Mouse (Mus musculus) stomach, embryonic 16.5 days (tissue): ENCODE measurements around the gene Ceacam3. TPM values are rescaled to one million over a fixed set of nuclear protein-coding genes. Genes with fewer than 3 reads are reported as not detected.
"Not testable (repeated sequence)": the region's sequence is repeated elsewhere in the genome, so short reads cannot be mapped to it uniquely, and the experiment has no call there.

Source experiments
- ATAC-seq: fragments of 200-750 bp; cut with Nextera tagmentation; 2 replicates; pipeline ENCODE4 v1.8.0; 2017; ENCODE audit warnings: moderate number of reproducible peaks, moderate TSS enrichment; ENCODE audit not compliant: insufficient read depth, low FRiP score
- H3K27ac ChIP-seq: fragments of 300-500 bp; sonication (generic); 2 replicates; pipeline ENCODE4 v1.5.1; 2014; ENCODE audit warnings: low read length
- H3K27me3 ChIP-seq: fragments of 300-500 bp; sonication (generic); 2 replicates; pipeline ENCODE4 v1.6.1; 2014; ENCODE audit warnings: low read length, control low read depth, mixed read lengths; ENCODE audit not compliant: control insufficient read depth, insufficient read depth
- H3K36me3 ChIP-seq: fragments of 300-500 bp; sonication (generic); 2 replicates; pipeline ENCODE4 v1.6.1; 2014; ENCODE audit warnings: low read length; ENCODE audit not compliant: control insufficient read depth, insufficient read depth
- H3K4me1 ChIP-seq: fragments of 300-500 bp; sonication (generic); 2 replicates; pipeline ENCODE4 v1.6.1; 2014; ENCODE audit warnings: low read length, control low read depth, mixed read lengths; ENCODE audit not compliant: control insufficient read depth, insufficient read depth
- H3K4me2 ChIP-seq: fragments of 300-500 bp; sonication (generic); 2 replicates; pipeline ENCODE4 v1.6.1; 2014; ENCODE audit warnings: low read depth, low read length, mixed read lengths
- H3K4me3 ChIP-seq: fragments of 300-500 bp; sonication (generic); replicated peaks from 2 replicates; pipeline ENCODE4 v1.5.1; 2014; ENCODE audit warnings: mild to moderate bottlenecking, low read length
- H3K9ac ChIP-seq: fragments of 300-500 bp; sonication (generic); 2 replicates; pipeline ENCODE4 v1.6.1; 2014; ENCODE audit warnings: low read length
- H3K9me3 ChIP-seq: fragments of 300-500 bp; sonication (generic); replicated peaks from 2 replicates; pipeline ENCODE4 v1.6.1; 2016; ENCODE audit warnings: low read length, control low read depth; ENCODE audit not compliant: control insufficient read depth
- WGBS: fragments of 180-500 bp; shearing (Covaris S2); extraction: QIAGEN DNeasy Blood & Tissue Kit; methylation state at CpG from one replicate; pipeline ENCODE4 v1.1.7; 2014; 5-methylcytosine and 5-hydroxymethylcytosine counted together
- polyA plus RNA-seq: library from polyadenylated mRNA; unstranded; fragments of >200 nt; fragmentation: Nextera tagmentation; extraction: Ambion mirVana; gene quantifications from 2 replicates; pipeline ENCODE4 v1.2.1, GENCODE M21; 2015

The Ceacam3 gene
- not detected in 2 replicates for polyA plus RNA-seq

DNA sequence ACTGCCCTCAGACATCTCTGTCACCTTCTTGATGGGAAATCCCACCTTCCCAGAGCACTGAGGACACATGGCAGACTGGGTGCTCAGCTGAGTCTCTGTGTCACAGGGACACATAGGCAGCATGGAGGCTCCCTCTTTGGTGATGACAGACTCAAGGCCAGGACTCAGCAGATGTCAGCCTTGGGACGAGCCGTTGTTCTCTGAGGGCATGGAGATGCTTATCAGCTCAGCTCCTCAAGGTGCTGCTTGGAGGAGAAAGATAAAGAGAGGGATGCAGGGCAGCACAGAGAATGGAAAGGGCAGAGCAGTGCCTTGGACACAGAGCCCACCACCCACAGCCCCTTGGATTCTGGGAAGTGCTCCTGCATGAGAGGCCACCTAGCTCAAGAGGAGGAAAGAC, at the start of gene Ceacam3:
Ceacam3 (plus strand) TSS at position 352 of the 400 bp plus-strand sequence.
- Histone ChIP-seq H3K36me3 (no peaks in the 10 kb centered on the region), H3K27me3 (no peaks in the 10 kb centered on the region), H3K9me3 (no peaks in the 10 kb centered on the region), H3K27ac (no peak within 1 kb of the TSS), H3K4me1 (no peaks in the 10 kb centered on the region), H3K9ac (no peak within 1 kb of the TSS), H3K4me3 (no peak within 1 kb of the TSS), H3K4me2 (no peak within 1 kb of the TSS)
- ATAC-seq: no peak
- 86% methylated on average over 2 of the region's 2 CpGs for WGBS

DNA sequence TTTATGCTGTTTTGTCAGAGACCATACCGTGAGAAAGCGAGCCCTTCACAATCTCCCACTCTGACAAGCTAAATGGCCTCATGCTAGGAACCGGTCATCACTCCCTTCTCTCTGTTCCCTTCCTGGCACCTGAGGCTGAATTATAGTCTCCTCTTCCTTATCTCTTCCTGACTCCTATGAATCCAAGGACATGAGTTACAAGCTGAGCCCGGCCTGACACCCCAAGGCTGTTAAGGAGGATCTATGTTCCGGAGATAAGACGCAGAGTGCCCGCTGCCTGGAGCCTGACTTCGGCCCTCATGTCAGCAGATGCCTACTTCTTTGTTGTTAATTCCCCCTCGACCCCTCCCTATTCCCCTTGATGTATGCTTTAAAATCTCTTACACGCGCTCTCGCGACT, 48.5 kb upstream of the Ceacam3 start:
- not testable (repeated sequence) for H3K4me2 ChIP-seq, H3K4me3 ChIP-seq, H3K9ac ChIP-seq, H3K27me3 ChIP-seq, H3K9me3 ChIP-seq, ATAC-seq, H3K4me1 ChIP-seq, H3K27ac ChIP-seq, H3K36me3 ChIP-seq
- WGBS: 84% methylated on average over 13 of the region's 13 CpGs

DNA sequence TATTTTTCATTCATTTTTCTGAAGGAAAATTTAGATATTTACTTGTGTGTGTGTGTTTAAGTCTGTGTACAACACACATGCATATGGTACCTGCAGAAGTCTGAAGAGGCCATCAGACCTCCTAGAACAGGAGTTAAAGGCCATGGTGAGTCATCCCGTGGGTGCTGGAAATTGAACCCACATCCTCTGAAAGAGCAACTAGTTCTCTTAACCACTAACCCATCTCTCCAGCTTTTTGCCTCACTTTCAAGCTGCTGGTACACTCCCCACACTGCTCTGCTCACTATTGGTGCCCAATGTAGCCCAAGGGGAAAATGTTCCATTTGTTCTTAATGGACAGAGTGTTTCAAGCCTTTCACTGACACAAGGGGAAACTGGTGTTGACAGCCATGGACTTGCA, 14.8 kb upstream of the Ceacam3 start:
- Histone ChIP-seq H3K27ac (no peak overlapping the region), H3K27me3 (no peaks in the 10 kb centered on the region), H3K9me3 (no peaks in the 10 kb centered on the region), H3K36me3 (no peaks in the 10 kb centered on the region), H3K4me1 (no peaks in the 10 kb centered on the region), H3K9ac (no peak overlapping the region), H3K4me2 (no peak overlapping the region), H3K4me3 (no peak overlapping the region)
- no peak for ATAC-seq
- WGBS: 77% methylated on average over 1 of the region's 1 CpGs

DNA sequence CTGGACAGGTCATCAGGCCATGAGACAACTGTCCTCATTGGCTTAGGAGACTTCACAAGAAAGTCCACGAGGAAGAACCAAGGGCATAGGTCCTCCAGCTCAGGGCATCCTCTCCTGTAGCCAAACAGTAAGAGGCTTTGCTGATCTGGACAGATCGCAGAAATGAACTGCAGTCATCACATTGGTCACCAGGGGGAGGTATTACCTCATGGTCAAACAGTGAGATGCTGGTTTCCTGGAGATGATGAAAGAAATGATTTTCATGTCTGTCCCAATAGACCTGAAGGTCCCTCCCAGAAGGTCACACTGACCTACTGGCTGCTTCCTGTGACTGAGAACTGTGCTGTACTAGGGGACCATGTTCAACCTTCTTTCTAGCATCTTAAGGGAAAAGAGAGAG, 5.6 kb downstream of the Ceacam3 start:
- WGBS: 31% methylated on average over 2 of the region's 2 CpGs
- no peak overlapping the region for H3K4me3 ChIP-seq
- no peak overlapping the region for H3K27ac ChIP-seq
- no peaks in the 10 kb centered on the region for H3K4me1 ChIP-seq
- no peaks in the 10 kb centered on the region for H3K9me3 ChIP-seq
- H3K4me2 ChIP-seq: no peak overlapping the region
- H3K9ac ChIP-seq: no peak overlapping the region
- no peak for ATAC-seq
- H3K27me3 ChIP-seq: no peaks in the 10 kb centered on the region
- no peaks in the 10 kb centered on the region for H3K36me3 ChIP-seq

DNA sequence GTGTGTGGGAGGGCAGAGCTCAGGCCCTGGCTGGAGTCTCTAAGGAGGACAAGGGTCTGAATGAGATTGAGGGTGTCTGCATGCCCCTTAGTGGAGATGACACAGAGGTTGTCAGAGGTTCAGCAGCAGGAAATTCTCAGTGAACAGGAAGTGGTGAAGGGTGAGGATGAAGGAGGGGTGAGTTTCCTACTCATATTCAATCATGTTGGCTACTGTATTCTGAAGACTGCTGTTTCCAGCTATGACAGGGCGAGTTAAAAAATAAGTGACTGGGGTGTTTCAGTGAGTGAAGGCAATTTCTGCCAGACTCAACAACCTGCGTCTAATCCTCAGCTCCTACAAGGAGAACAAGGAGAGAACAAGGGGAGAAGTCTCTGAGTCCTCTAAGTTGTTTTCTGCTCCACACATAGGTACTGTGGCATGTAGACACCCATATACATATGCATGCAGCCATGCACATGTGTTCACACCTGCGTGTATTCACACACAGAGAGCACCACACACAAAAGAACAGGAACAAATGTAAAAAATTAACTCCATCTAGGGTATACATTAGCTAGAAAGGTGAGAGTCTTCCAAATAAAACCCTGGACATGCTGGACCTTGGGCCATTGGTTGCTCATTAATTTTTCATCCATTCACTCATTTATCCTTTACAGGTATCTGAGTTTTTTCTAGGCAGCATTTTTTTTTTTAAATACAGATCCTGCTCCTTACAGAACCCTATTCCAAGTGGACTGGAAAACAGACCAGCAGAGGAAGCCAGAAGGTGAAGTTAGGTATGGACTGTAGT, 7.0 kb downstream of the Ceacam3 start:
- no peaks in the 10 kb centered on the region for H3K9me3 ChIP-seq
- no peaks in the 10 kb centered on the region for H3K36me3 ChIP-seq
- H3K27me3 ChIP-seq: no peaks in the 10 kb centered on the region
- WGBS: 60% methylated on average over 3 of the region's 3 CpGs
- no peak overlapping the region for H3K27ac ChIP-seq
- no peak overlapping the region for H3K4me2 ChIP-seq
- H3K4me3 ChIP-seq: no peak overlapping the region
- no peaks in the 10 kb centered on the region for H3K4me1 ChIP-seq
- H3K9ac ChIP-seq: no peak overlapping the region
- no peak for ATAC-seq

DNA sequence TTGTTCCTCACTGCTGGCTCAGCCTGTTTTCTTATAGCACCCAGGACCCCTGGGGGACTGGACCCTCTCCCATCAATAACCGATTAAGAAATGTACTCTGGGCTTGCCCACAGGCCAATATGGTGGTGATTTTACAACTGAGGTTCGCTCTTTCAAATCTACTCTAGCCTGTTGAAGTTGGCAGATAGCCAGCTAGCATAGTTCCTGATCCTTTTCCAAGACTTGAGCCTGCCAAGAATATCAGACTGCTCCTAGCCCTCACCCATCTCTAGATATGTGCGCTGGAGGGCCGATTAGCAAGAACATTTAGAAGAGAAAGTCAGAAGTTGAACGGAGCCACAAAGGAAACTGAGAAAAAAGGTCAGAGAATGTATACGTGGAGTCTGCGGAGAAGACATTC, 8.9 kb downstream of the Ceacam3 start:
- no peak for ATAC-seq
- Histone ChIP-seq H3K4me1 (no peaks in the 10 kb centered on the region), H3K36me3 (no peaks in the 10 kb centered on the region), H3K27ac (no peak overlapping the region), H3K4me3 (no peak overlapping the region), H3K27me3 (no peaks in the 10 kb centered on the region), H3K9me3 (no peaks in the 10 kb centered on the region), H3K4me2 (no peak overlapping the region), H3K9ac (no peak overlapping the region)
- whole genome bisulfite sequencing: 74% methylated on average over 7 of the region's 7 CpGs

DNA sequence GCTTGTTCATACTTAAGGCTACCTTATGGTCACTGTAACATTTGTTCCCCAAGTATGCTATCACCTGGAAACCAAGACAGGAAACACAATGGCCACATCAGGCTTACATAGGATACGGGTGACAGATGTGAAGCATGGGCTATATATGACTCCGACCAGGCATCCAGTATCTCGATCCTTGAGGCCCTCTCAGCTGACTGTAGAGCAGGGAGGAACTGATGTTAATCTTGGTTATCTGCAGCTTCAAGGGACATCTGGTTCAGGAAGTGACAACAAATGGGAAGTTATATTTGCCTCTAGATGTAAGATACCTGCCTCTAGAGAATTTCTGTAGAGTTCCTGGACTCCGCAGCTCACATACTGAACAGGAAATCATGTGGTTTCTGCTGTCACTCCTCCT, 21.7 kb downstream of the Ceacam3 start:
- H3K9ac ChIP-seq: no peak overlapping the region
- H3K9me3 ChIP-seq: no peaks in the 10 kb centered on the region
- ATAC-seq: no peak
- no peaks in the 10 kb centered on the region for H3K36me3 ChIP-seq
- WGBS: 84% methylated on average over 4 of the region's 4 CpGs
- H3K27ac ChIP-seq: no peak overlapping the region
- H3K27me3 ChIP-seq: no peaks in the 10 kb centered on the region
- H3K4me1 ChIP-seq: no peaks in the 10 kb centered on the region
- no peak overlapping the region for H3K4me3 ChIP-seq
- no peak overlapping the region for H3K4me2 ChIP-seq

DNA sequence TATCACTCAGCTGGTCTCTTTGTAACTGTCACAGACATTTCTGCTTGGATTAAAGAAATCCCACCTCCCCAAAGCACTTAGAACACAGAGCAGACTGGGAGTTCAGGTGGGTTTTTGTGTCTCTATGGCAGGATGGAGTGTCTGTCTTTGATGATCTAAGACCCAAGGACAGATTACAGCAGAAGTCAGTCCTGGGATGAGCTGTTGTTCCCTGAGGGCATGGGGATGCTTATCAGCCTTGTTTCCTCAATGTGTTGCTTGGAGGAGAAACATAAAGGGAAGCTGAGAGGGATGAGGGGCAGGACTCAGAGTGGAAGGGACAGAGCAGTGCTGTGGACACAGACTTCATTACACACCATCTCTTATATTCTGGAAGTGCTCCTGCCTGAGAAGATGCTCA, 53.1 kb downstream of the Ceacam3 start, which contains the start of gene Psg29:
Psg29 (plus strand) TSS at position 301 of the 400 bp plus-strand sequence.
- no peaks in the 10 kb centered on the region for H3K9me3 ChIP-seq
- no peak within 1 kb of the TSS for H3K4me2 ChIP-seq
- no peak within 1 kb of the TSS for H3K27ac ChIP-seq
- ATAC-seq: no peak
- H3K9ac ChIP-seq: no peak within 1 kb of the TSS
- no peaks in the 10 kb centered on the region for H3K36me3 ChIP-seq
- no peak within 1 kb of the TSS for H3K4me3 ChIP-seq
- no peaks in the 10 kb centered on the region for H3K27me3 ChIP-seq
- H3K4me1 ChIP-seq: no peaks in the 10 kb centered on the region

DNA sequence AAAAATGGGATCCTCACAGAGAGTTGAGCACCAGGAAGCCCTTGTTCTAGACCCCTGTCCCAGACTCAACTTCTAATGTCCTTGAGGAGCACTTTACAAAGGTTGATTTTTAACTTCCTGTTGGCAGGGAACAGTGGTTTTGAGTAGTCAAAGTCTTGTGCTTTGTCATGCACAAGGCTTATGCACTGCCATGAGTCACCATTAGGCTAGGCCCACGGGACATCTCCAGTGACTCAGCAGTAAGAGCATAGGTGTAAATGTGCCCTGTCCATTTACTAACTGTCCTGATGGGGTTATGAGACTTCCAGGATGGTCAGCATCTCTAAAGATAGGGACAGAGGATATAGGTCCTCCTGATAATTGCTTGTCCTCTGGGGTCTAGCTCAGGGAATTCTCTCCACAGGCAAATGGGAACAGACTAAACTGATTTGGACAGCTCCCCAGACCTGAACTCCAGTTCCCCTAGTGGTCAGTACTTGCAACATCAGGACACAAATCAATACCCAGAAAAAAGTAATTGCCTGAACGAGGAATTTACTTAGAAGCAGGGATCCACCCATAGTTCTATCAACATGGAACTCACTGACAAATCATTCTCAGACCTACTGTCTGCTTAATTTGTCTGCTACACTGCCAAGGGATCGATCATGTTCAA, 55.6 kb downstream of the Ceacam3 start:
- H3K9ac ChIP-seq: no peak overlapping the region
- H3K9me3 ChIP-seq: no peaks in the 10 kb centered on the region
- no peak overlapping the region for H3K27ac ChIP-seq
- no peaks in the 10 kb centered on the region for H3K36me3 ChIP-seq
- no peaks in the 10 kb centered on the region for H3K4me1 ChIP-seq
- H3K4me3 ChIP-seq: no peak overlapping the region
- no peak overlapping the region for H3K4me2 ChIP-seq
- H3K27me3 ChIP-seq: no peaks in the 10 kb centered on the region
- WGBS: 68% methylated on average over 3 of the region's 3 CpGs
- ATAC-seq: no peak
